Mouse (Mus musculus) hindbrain, embryonic 14.5 days (tissue): Measurements from ENCODE around the gene Plxnc1. TPM values are rescaled to one million over a fixed set of nuclear protein-coding genes. Genes with fewer than 3 reads are reported as not detected.

ENCODE experiments used
- ATAC-seq: fragments of 200-750 bp; cut with Nextera tagmentation; 2 replicates; pipeline ENCODE4 v1.8.0; 2017; ENCODE audit warnings: moderate number of reproducible peaks, mild to moderate bottlenecking, moderate TSS enrichment, moderate library complexity; ENCODE audit not compliant: low FRiP score
- DNase-seq: peaks from one replicate; pipeline ENCODE4 v3.0.0-alpha.2; 2015; ENCODE audit warnings: low spot score
- H3K27ac ChIP-seq: fragments of 300-500 bp; sonication (generic); 2 replicates; pipeline ENCODE4 v1.5.1; 2014; ENCODE audit warnings: mild to moderate bottlenecking, moderate library complexity
- H3K27me3 ChIP-seq: fragments of 300-500 bp; sonication (generic); 2 replicates; pipeline ENCODE4 v1.6.1; 2014; ENCODE audit warnings: mild to moderate bottlenecking, low read length, mixed read lengths; ENCODE audit not compliant: control insufficient read depth, insufficient read depth
- H3K36me3 ChIP-seq: fragments of 300-500 bp; sonication (generic); replicated peaks from 2 replicates; pipeline ENCODE4 v1.6.1; 2014; ENCODE audit not compliant: control insufficient read depth, insufficient read depth
- H3K4me1 ChIP-seq: fragments of 300-500 bp; sonication (generic); replicated peaks from 2 replicates; pipeline ENCODE4 v1.6.1; 2014; ENCODE audit warnings: antibody characterized with exemption, low read length, mixed read lengths; ENCODE audit not compliant: control insufficient read depth, insufficient read depth
- H3K4me2 ChIP-seq: fragments of 300-500 bp; sonication (generic); replicated peaks from 2 replicates; pipeline ENCODE4 v1.6.1; 2014; ENCODE audit warnings: mild to moderate bottlenecking, moderate library complexity
- H3K4me3 ChIP-seq: fragments of 300-500 bp; sonication (generic); replicated peaks from 2 replicates; pipeline ENCODE4 v1.5.1; 2014; ENCODE audit warnings: mild to moderate bottlenecking, low read length
- H3K9ac ChIP-seq: fragments of 300-500 bp; sonication (generic); 2 replicates; pipeline ENCODE4 v1.6.1; 2014
- H3K9me3 ChIP-seq: fragments of 300-500 bp; sonication (generic); 2 replicates; pipeline ENCODE4 v1.6.1; 2016; ENCODE audit warnings: low read length; ENCODE audit not compliant: control insufficient read depth
- WGBS: fragments of 180-500 bp; shearing (Covaris S2); extraction: QIAGEN DNeasy Blood & Tissue Kit; methylation state at CpG from one replicate; pipeline ENCODE4 v1.1.7; 2014; 5-methylcytosine and 5-hydroxymethylcytosine counted together
- polyA plus RNA-seq: library from polyadenylated mRNA; unstranded; fragments of >200 nt; fragmentation: Nextera tagmentation; extraction: Ambion mirVana; gene quantifications from 2 replicates; pipeline ENCODE4 v1.2.1, GENCODE M21; 2014

Gene Plxnc1
- polyA plus RNA-seq, 1 experiment from 2014 or later = 15.5 TPM

DNA sequence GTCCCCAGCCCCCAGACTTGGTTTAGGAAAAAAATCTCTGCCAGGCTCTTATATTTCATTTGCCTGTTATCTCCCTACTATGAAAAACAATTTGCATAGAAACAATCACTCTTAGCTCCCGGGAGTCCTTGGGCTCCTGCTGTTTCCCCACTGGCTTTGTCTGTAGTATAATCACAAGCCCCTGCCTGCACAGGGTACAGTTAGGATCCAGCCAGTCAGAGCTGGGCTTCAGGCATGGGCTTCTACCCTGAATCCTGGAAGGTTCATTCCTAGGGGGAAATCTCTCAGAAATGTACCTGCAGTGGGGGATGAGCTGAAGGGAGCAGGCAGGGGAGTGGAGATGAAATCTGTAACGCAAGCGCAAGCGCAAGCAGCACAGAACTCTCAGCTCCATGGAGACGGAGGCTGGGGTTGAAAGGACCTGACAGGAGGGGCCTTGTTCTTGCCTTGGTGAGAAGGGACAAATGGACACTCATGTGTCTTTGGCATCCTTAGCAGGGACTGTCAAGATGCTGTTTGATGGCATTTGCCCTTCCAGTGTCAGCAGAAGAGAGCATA, 33.7 kb upstream of the Plxnc1 start:
- H3K27me3 ChIP-seq = no peaks in the 10 kb centered on the region
- ATAC-seq (peak; percentile 72; the same call in 1 of the 2 replicates), DNase-seq (peak; percentile 49)
- peak overlapping the region; percentile 46 for H3K27ac ChIP-seq
- H3K9me3 ChIP-seq = no peaks in the 10 kb centered on the region
- no peak overlapping the region for H3K4me3 ChIP-seq
- H3K9ac ChIP-seq = no peak overlapping the region
- H3K36me3 ChIP-seq = no peaks in the 10 kb centered on the region
- WGBS = 23% methylated on average over 5 of the region's 5 CpGs
- no peak overlapping the region; the same call in 1 of the 2 replicates for H3K4me2 ChIP-seq
- peaks cover 12% of the 10 kb centered on the region for H3K4me1 ChIP-seq

DNA sequence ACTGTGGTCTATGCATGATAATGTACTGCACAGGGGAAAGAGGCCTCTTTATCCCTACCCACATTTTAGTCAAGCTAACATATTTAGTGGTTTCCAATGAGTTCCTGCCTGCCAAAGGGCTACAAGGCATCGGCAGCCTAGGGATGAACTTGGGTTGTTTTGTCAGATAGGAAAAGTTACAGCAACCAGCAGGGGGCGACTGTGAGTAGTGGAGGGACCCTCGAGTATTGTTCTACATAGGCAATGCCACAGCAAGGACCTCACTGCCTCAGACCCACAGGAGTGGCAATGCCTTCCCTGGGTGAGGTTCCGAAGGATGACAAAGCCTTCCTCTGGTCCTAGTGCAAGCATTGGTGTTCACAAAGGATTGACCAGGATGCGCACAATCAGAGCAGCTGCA, 31.7 kb upstream of the Plxnc1 start:
- H3K9ac ChIP-seq = no peak overlapping the region
- DNase-seq (no peak), ATAC-seq (no peak)
- H3K4me3 ChIP-seq = no peak overlapping the region
- no peaks in the 10 kb centered on the region for H3K36me3 ChIP-seq
- H3K4me2 ChIP-seq = no peak overlapping the region
- no peaks in the 10 kb centered on the region for H3K9me3 ChIP-seq
- no peak overlapping the region for H3K27ac ChIP-seq
- WGBS = 62% methylated on average over 5 of the region's 5 CpGs
- no peaks in the 10 kb centered on the region for H3K27me3 ChIP-seq
- peaks cover 12% of the 10 kb centered on the region for H3K4me1 ChIP-seq

DNA sequence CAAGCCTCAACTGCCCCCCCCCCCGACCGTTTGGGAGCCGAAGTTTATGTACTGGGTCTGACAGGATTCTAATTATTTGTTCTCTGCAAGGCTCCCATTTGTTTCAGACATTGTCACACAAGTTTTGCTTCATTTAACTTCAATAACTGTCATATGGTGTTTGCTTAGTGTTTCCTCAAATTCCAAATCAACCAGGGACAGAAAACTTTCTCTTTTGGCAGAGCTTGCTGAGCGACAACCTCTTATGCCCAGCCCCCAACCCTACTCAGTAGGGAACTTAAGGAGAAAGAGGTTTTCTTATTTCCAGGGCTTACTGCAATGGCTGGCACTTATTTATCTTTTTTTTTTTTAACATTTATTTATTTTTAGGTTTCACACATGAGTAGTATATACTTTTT, 30.5 kb upstream of the Plxnc1 start:
- ATAC-seq = no peak
- Histone ChIP-seq H3K4me3 (no peak overlapping the region), H3K36me3 (no peaks in the 10 kb centered on the region), H3K9ac (no peak overlapping the region), H3K27me3 (no peaks in the 10 kb centered on the region), H3K4me2 (no peak overlapping the region), H3K27ac (no peak overlapping the region), H3K9me3 (no peaks in the 10 kb centered on the region), H3K4me1 (peaks cover 12% of the 10 kb centered on the region)
- no peak for DNase-seq
- WGBS = 43% methylated on average over 4 of the region's 4 CpGs

GRCm38 (mm10) chr10:94974345-94975098, 29.9 kb upstream of the Plxnc1 start:
- Histone ChIP-seq H3K9ac (no peak overlapping the region), H3K27ac (no peak overlapping the region), H3K4me2 (no peak overlapping the region), H3K9me3 (no peaks in the 10 kb centered on the region), H3K27me3 (no peaks in the 10 kb centered on the region), H3K4me1 (peaks cover 12% of the 10 kb centered on the region), H3K36me3 (no peaks in the 10 kb centered on the region), H3K4me3 (no peak overlapping the region)
- no peak for ATAC-seq
- WGBS = 68% methylated on average over 9 of the region's 9 CpGs
- DNase-seq = no peak

DNA sequence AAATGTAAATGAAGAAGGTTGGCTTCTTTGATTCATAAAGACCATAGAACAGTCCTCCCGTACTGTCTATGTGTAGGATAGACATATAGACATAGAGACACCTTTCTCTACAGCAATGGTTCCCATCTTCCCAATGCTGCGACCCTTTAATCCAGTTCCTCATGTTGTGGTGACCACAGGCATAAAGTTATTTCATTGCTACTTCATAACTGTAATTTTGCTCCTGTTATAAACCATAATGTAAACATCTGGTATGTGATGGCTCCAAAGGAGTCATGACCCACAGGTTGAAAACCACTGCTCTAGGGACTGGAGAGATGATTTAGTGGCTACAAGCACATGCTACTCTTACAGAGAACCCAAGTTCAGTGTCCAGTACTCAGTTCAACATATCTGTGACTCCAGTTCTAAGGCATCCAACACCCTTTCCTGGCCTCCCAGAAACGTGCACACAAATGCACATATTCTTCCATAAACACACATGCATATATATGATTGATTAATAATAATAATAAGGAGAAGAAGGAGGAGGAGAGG, 27.1 kb upstream of the Plxnc1 start:
- H3K9me3 ChIP-seq = no peaks in the 10 kb centered on the region

GRCm38 (mm10) chr10:94970221-94970620, 25.6 kb upstream of the Plxnc1 start:
- Histone ChIP-seq H3K4me2 (no peak overlapping the region), H3K9me3 (no peaks in the 10 kb centered on the region), H3K36me3 (no peaks in the 10 kb centered on the region), H3K4me1 (no peaks in the 10 kb centered on the region), H3K27ac (no peak overlapping the region), H3K9ac (no peak overlapping the region), H3K27me3 (no peaks in the 10 kb centered on the region), H3K4me3 (no peak overlapping the region)
- ATAC-seq (no peak), DNase-seq (no peak)
- 83% methylated on average over 6 of the region's 6 CpGs for WGBS

More for the DNA sequence above, 27.1 kb upstream of the Plxnc1 start:
- no peak overlapping the region for H3K9ac ChIP-seq
- DNase-seq (no peak), ATAC-seq (no peak)
- no peaks in the 10 kb centered on the region for H3K4me1 ChIP-seq
- H3K27ac ChIP-seq = no peak overlapping the region
- H3K4me2 ChIP-seq = no peak overlapping the region
- WGBS = 73% methylated on average over 3 of the region's 3 CpGs
- no peaks in the 10 kb centered on the region for H3K36me3 ChIP-seq
- H3K27me3 ChIP-seq = no peaks in the 10 kb centered on the region
- H3K4me3 ChIP-seq = no peak overlapping the region

- Histone ChIP-seq H3K27me3 (no peaks in the 10 kb centered on the region), H3K27ac (no peak overlapping the region), H3K4me1 (no peaks in the 10 kb centered on the region), H3K4me2 (no peak overlapping the region), H3K4me3 (no peak overlapping the region), H3K36me3 (no peaks in the 10 kb centered on the region), H3K9me3 (0 out of 2 replicates have a peak, but pooled peaks cover 6% of the 10 kb centered on the region), H3K9ac (no peak overlapping the region)
- ATAC-seq (no peak), DNase-seq (no peak)
- WGBS = 90% methylated on average over 7 of the region's 7 CpGs
Observed at GRCm38 (mm10) chr10:94967468-94967867, 22.8 kb upstream of the Plxnc1 start.

GRCm38 (mm10) chr10:94966789-94967188, 22.2 kb upstream of the Plxnc1 start:
- no peaks in the 10 kb centered on the region for H3K36me3 ChIP-seq
- DNase-seq (no peak), ATAC-seq (no peak)
- no peak overlapping the region for H3K4me2 ChIP-seq
- no peak overlapping the region for H3K4me3 ChIP-seq
- no peak overlapping the region for H3K9ac ChIP-seq
- no peak overlapping the region for H3K27ac ChIP-seq
- H3K27me3 ChIP-seq = no peaks in the 10 kb centered on the region; the same call in 1 of the 2 replicates
- H3K9me3 ChIP-seq = 0 out of 2 replicates have a peak, but pooled peaks cover 6% of the 10 kb centered on the region
- 92% methylated on average over 7 of the region's 7 CpGs for WGBS
- no peaks in the 10 kb centered on the region for H3K4me1 ChIP-seq

DNA sequence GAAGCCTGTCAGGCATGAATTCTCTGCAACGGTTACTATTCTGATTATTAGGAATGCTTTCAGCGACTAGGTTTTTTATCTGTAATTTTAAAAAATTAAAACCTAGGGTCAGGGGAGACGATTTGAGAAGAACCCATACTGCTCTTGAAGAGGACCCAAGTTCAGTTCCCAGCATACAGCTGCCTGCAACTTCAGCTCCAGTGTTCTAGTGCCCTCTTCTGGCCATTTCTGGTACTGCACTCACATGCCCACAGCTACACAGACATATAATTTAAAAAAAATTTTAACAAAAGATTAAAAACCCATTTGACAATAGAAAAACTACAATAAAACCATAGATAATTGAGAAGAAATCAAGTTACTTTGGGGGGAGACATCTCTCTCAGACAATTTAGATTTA, 20.5 kb upstream of the Plxnc1 start:
- ATAC-seq = no peak
- no peaks in the 10 kb centered on the region; the same call in 1 of the 2 replicates for H3K27me3 ChIP-seq
- H3K4me2 ChIP-seq = no peak overlapping the region
- no peak for DNase-seq
- H3K4me1 ChIP-seq = no peaks in the 10 kb centered on the region
- 85% methylated on average over 3 of the region's 3 CpGs for WGBS
- H3K27ac ChIP-seq = no peak overlapping the region
- no peak overlapping the region for H3K4me3 ChIP-seq
- H3K9ac ChIP-seq = no peak overlapping the region
- 0 out of 2 replicates have a peak, but pooled peaks cover 6% of the 10 kb centered on the region for H3K9me3 ChIP-seq
- H3K36me3 ChIP-seq = no peaks in the 10 kb centered on the region
